Mouse (Mus musculus) left cerebral cortex, adult 11 months (tissue): ENCODE measurements around the gene Ctrb1.

Experiments used
- DNase-seq: peaks from one replicate; pipeline ENCODE4 v3.0.0; 2022; ENCODE audit warnings: low spot score

Ctrb1 gene

DNA sequence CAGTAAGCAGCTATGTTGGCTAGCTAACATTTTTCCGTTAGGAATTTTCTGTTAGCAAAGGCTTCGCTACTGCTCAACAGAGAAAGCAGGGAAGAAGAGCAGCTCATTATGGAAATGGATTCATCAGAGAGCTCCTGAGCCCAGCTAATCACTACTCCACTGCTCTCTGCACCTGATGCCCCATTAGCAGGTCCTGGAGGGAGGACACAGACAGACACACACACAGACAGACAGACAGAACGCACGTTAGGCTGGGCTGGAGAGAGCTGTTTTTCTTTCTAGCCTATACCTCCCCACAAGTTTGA lies 26.6 kb upstream of the Ctrb1 start:
- DNase-seq = no peak

DNA sequence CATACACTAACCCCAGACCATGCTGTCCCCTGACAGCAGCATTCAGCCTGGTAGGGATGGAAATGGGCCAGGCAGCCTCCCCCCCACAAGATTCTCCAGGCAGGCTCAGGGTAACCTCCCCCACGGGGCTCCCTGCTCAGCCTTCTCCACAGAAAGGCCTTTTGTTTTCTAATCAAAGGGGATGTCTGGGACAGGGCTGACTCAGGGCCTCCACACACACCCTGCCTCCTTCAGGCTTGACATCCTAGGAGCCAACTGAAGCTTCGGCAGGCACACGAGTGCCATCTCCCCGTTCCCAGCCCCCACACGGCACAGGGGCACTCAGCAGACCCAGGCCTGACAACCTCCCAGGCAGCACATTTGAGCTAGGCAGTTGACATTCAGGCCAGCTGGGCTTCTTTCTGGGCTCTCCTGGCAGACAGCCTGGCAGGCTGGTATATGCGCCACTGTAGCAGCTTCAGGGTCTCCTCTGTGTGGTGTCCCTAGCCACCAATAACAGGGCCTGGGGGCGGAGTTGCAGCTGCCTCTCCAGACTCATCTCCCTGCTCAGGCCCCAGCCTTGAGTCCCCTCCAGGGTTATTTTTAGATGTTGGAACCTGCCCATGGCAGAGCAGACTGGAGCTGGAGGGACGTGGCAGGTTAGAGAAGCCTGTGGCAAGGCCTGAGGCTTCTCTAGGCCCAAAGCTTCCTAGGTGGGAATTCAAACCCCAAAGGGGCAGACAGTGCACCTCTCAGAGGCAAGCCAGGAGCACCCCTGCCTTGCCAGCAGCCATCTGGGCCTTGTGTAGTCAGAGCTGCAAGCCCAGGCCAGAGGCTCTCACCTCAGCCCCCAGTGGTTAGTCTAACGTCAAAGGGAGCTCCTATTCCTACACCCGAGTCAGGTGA lies 26.0 kb upstream of the Ctrb1 start:
- peak; percentile 76 for DNase-seq

DNA sequence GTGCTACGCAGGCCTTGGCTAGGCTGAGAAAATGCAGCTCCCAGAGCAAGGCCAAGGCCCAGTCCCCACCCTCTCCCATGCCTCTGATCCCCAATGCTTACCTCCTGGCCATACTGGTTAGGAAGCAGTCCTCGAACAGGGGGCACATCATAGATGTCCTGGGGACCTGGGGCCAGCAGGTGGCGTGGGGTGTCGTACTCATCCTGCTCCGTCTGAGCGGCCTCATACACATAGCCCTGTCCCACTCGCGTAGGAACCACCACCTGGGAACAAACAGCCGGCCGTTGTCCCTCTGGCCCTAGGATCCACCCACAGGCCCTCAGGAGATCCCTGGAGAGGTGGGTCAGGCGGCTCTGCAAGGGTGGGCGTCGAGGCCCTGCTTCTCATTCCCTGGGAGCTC lies 24.7 kb upstream of the Ctrb1 start:
- no peak for DNase-seq

GRCm38 (mm10) chr8:111714295-111714694 lies 23.5 kb upstream of the Ctrb1 start:
- no peak for DNase-seq

DNA sequence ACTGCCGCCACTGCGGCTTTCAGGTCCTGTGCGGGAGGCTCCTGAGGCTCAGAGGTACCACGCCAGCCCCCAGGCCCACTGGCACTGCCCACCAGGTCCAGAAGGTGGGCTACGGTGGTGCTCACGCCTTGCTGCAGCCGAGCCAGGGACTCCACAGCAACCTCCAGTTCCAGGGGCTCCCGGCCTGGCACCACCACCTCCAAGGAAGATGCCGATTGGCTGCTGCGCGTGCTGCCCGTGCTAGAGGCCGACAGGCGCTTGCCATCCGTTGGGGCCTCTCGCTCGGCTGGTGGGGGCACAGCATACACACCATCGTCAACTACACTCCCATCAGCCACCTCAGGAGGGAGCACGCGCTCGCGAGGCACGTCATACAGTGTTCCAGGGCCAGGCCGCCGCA lies 23.0 kb upstream of the Ctrb1 start:
- no peak for DNase-seq

- DNase-seq = no peak
These were observed 22.5 kb upstream of the Ctrb1 start for GRCm38 (mm10) chr8:111713291-111713690.

DNA sequence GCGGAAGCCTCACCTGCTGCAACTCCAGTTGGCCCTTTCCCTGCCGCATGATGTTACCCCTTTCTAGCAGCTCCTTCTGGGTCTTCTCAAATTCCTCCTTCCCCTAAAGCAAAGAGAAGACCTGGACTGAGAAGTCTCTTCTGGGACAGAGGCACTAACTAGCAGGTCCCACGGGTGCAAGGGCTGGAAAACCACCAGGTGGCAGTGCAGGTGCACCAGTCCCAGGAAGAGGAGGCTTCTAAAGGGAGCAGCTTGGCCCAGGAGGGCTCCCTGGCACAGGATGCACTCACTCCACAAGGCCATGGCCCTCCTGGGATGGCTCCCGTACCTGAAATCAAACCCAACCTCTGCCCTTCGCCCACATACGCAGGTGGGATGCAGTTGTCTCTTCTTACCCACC lies 21.8 kb upstream of the Ctrb1 start:
- DNase-seq = no peak

- no peak for DNase-seq
These were observed 21.3 kb upstream of the Ctrb1 start for GRCm38 (mm10) chr8:111712135-111712534.

- no peak for DNase-seq
These were observed 20.1 kb upstream of the Ctrb1 start for GRCm38 (mm10) chr8:111710777-111711485.

DNA sequence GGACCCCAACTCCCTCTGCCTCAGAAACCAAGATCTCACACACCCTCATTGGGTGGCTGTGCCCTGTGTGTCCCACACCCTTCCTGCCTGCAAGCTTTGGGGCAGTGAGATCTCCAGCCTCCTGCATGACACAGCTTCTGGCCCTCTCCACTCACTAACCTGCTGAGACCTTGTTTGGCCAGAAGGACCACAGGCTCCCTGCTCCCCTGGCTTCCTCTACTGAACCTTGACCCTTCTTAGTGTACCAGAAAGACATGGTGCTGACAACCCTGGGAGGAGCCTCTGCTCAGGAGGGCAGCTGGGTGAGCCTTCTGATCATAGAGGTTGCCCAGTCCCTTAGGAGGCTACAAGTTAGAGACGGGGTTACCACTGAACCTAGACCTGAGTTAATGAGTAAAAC lies 18.4 kb upstream of the Ctrb1 start:
- no peak for DNase-seq

GRCm38 (mm10) chr8:111708265-111708664 lies 17.5 kb upstream of the Ctrb1 start:
- no peak for DNase-seq

DNA sequence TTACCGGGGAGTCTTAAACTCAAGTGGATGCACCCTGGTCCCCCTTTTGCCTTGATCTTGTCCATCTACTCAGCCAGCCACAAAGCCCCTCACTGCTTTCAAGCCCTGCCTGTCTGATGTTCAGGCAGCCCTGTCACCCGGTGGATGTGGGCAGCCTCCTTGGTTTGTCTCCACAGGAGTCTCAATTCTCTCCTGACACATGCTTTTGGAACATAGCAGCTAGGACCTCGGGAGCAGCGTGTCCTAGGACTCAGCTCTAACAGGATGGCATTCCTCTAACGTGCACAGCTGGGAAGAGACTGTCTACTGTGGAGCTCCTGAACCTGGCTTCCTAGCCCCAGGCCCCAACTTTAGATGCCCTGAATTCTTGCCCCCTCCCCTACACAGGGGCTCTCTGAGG lies 14.9 kb upstream of the Ctrb1 start:
- no peak for DNase-seq

DNA sequence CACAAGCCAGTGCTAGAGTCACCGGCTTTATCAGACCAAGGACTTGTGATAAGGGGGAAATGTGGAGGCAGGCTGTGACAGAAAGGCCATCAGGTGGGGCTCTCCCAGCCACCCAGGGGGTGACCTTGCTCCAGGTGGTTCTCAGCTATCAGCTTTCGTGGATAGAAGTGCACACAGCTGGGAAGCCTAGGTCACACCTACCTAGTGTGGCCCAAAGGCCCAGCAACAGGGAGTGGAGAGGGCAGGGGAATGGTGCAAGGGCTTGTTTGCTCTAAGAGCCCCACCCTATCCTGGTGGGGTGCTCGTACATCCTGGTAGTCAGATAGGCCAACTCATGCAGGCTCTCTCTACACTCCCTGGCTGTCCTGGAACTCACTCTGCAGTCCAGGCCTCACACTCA lies 14.4 kb upstream of the Ctrb1 start:
- DNase-seq = no peak

- no peak for DNase-seq
These were observed 13.8 kb upstream of the Ctrb1 start for GRCm38 (mm10) chr8:111704585-111704984.

- DNase-seq = no peak
These were observed 10.6 kb upstream of the Ctrb1 start for GRCm38 (mm10) chr8:111701380-111701779.

DNA sequence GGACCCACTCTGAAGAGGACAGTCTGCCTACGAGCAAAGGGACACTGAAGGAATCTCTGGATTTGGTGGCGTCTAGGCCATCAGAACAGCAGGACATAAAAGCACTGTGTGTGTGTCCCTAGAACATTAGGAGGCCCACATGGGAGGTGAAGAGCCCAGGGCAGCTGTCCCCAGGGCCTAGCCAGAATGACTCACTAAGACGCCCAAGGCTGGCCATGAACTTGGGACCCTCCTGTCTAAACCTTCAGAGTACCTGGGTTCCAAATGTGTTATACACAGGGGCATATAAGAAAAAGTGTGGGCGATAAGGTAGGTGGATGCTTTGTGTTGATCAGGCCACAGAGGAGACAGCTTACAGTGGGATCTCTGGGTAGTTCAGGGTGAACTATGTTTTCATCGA lies 9.9 kb upstream of the Ctrb1 start:
- no peak for DNase-seq

DNA sequence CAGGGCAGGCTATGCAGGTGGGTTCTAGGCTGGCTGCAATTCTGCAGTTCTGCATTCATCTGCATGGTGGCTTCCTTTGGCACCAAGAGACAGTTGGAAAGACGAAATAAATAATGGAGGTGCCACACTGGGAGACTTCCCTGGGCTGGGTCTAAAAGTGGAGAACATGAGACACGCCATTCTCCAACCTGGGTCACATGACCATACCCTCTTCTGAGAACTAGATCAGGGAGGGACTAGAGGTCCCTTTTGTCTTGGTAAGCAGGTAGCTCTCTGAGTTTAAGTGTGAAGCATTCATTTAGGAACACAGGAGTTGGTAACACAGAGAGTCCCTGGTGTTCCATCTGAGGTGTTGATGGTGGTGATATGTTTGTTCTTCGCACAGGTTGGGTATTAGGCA lies 9.4 kb upstream of the Ctrb1 start:
- DNase-seq = no peak

GRCm38 (mm10) chr8:111699035-111699434 lies 8.2 kb upstream of the Ctrb1 start:
- DNase-seq = no peak

DNA sequence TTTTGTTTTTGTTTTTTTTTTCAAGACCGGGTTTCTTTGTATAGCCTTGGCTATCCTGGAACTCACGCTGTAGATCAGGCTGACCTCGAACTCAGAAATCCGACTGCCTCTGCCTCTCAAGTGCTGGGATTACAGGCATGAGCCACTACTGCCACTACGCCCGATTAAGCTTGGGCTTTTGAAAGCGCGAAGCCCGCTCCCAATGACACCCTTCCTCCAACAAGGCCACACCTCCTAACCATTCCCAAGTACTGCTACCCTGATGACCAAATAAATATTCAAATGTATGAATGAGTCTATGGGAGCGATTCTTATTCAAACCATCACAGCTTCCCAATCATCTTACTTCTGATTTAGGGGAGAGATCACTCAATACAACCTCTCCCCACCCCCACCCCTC lies 6.8 kb upstream of the Ctrb1 start:
- no peak for DNase-seq

GRCm38 (mm10) chr8:111695441-111695840 lies 4.6 kb upstream of the Ctrb1 start:
- DNase-seq = no peak

DNA sequence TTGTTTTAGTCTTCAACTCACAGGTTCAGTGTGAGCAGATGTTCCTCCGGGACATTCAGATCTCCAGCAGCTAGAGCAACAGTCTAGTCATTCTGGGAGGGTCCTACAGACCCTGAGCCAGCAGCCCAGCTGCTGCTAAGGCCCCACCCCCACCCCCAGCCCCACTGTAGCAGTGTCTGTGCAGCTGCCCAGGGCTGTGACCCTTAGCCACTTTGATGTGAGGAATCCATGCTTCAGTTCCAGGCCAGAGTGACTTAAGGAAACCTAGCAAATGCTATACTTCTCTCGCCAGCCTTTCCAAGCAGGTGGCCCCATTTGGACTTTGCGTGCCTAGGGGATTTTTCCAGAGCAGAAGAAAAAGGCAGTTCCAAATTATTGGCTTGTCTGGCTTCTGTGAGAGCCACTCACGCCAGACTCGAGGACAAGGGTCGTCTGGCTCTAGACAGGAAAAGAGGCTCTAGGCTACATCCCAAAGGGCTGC lies 2.5 kb upstream of the Ctrb1 start:
- no peak for DNase-seq

GRCm38 (mm10) chr8:111686881-111687280 lies 3.9 kb downstream of the Ctrb1 start:
- DNase-seq = no peak

- DNase-seq = no peak
These were observed 8.3 kb downstream of the Ctrb1 start for GRCm38 (mm10) chr8:111682521-111682920.

DNA sequence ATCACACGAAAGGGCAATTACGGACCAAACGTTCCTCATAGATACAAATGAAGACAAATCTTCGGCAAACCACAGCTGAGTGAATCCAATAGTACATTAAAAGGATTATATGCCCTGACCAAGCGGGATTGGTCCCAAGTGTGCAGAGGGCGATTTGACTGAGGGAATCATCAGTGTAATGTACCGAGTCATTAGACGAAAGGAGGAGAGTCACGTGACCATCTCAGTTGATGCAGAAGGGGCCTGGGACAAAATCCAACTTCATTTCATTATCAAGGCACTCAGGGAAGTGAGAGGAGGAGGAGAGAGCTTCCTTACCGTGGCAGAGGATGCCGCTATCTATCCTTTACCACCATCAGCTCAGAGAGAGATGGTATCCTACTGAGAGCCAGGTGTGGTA lies 9.7 kb downstream of the Ctrb1 start:
- DNase-seq = no peak
